Mouse (Mus musculus) bone marrow, adult 2 months (tissue): ENCODE data around the gene Nrg3.

ENCODE experiments used
- CTCF ChIP-seq: fragments of 200-500 bp; IDR thresholded peaks from 2 replicates; pipeline ENCODE4 v1.5.1; 2011; ENCODE audit warnings: low read length, control low read depth; ENCODE audit not compliant: control insufficient read depth, insufficient read depth
- POLR2A ChIP-seq: fragments of 200-500 bp; IDR thresholded peaks from 2 replicates; pipeline ENCODE4 v1.6.1; 2011; ENCODE audit warnings: low read depth, mild to moderate bottlenecking, control low read depth, low read length, borderline replicate concordance; ENCODE audit not compliant: control insufficient read depth

GRCm38 (mm10) chr14:38547257-38547656 lies 925.6 kb downstream of the Nrg3 start:
- no peak for TF ChIP-seq POLR2A
- TF ChIP-seq CTCF, result no peak
